Mouse (Mus musculus) erythroblast, embryonic 14.5 days (primary cell): ENCODE measurements around the gene Dlk2.

Source experiments
- GATA1 ChIP-seq: IDR thresholded peaks from 2 replicates; pipeline ENCODE4 v1.6.1; 2012; ENCODE audit warnings: low read length, inconsistent platforms, mixed read lengths
- TAL1 ChIP-seq: IDR thresholded peaks from 3 replicates; pipeline ENCODE4 v1.6.1; 2012; ENCODE audit warnings: low read length, inconsistent platforms, mixed read lengths

DNA sequence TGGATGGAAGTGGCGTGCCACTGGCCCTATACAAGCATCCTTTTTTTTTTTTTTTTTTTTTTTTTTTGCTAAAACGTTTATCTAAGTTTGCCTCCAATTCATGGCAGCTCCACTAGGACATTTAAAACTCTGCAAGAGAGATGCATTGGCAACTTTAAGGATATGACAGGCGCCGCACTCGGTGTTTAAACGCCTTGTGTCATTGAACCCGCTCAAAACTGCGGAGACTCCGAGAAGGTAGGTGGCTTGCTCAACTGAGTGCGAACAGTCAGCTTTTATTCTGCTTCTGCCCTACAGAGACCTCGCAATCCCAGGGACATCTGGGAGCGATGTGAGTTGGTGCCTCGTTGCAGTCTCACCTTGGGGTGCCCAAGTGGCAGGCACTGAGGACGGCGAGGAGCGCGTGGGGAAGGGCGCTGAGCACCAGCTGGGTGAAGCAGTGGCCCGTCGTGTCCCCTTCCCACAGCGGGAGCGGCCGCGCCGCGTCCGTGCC, 30.2 kb downstream of the Dlk2 start:
- TF ChIP-seq GATA1 (no peak), TAL1 (no peak)
